Mouse (Mus musculus) limb, embryonic 10.5 days (tissue): ENCODE measurements around the gene Hopx. TPM values are rescaled to one million over a fixed set of nuclear protein-coding genes. Genes with fewer than 3 reads are reported as not detected.

Source experiments
- DNase-seq: peaks from one replicate; pipeline ENCODE4 v3.0.0-alpha.2; 2017; ENCODE audit warnings: low spot score
- H3K27ac ChIP-seq: fragments of 300-500 bp; sonication (generic); 2 replicates; pipeline ENCODE4 v1.5.1; 2016; ENCODE audit warnings: mild to moderate bottlenecking
- H3K27me3 ChIP-seq: fragments of 300-500 bp; sonication (generic); 2 replicates; pipeline ENCODE4 v1.6.1; 2016; ENCODE audit warnings: low read depth, mild to moderate bottlenecking; ENCODE audit not compliant: poor library complexity, severe bottlenecking
- H3K36me3 ChIP-seq: fragments of 300-500 bp; sonication (generic); 2 replicates; pipeline ENCODE4 v1.6.1; 2016; ENCODE audit warnings: mild to moderate bottlenecking, moderate library complexity
- H3K4me1 ChIP-seq: fragments of 300-500 bp; sonication (generic); 2 replicates; pipeline ENCODE4 v1.6.1; 2016
- H3K4me3 ChIP-seq: fragments of 300-500 bp; sonication (generic); 2 replicates; pipeline ENCODE4 v1.5.1; 2016; ENCODE audit warnings: mild to moderate bottlenecking, moderate library complexity
- H3K9me3 ChIP-seq: fragments of 300-500 bp; sonication (generic); replicated peaks from 2 replicates; pipeline ENCODE4 v1.6.1; 2016; ENCODE audit warnings: mild to moderate bottlenecking
- WGBS: fragments of 180-500 bp; shearing (Covaris S2); methylation state at CpG from one replicate; pipeline ENCODE4 v1.1.7; 2016; 5-methylcytosine and 5-hydroxymethylcytosine counted together
- polyA plus RNA-seq: library from polyadenylated mRNA; unstranded; fragments of >200 nt; fragmentation: Nextera tagmentation; extraction: Ambion mirVana; gene quantifications from 2 replicates; pipeline ENCODE4 v1.2.1, GENCODE M21; 2016

The Hopx gene
- polyA plus RNA-seq, 1 experiment from 2014 or later: not detected

GRCm38 (mm10) chr5:77143076-77143475, 28.2 kb upstream of the Hopx start:
- Histone ChIP-seq H3K4me3 (no peak overlapping the region), H3K27ac (no peak overlapping the region)
- 87% methylated on average over 3 of the region's 3 CpGs for WGBS

DNA sequence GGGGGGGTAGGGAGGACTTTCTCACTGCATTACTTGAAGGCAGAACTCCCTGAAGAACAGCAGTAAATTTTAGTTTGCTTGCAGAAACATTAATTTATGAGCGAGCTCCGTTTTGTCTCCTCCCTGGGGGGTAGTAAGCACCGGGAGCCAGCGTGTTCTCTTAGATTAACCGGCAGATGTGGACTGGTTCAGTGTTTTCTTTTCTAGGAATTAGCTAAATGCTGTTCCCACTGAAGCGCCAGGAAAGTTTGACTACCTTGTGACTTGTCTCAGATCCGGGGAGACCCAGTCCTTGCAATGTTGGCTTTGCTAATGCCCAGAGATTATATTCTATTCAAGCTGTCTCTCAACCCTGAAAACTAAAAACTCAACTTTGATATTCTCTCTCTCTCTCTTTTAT, 26.4 kb upstream of the Hopx start:
- H3K27ac ChIP-seq: no peak overlapping the region
- no peaks in the 10 kb centered on the region for H3K36me3 ChIP-seq
- no peaks in the 10 kb centered on the region for H3K9me3 ChIP-seq
- no peak for DNase-seq
- H3K4me1 ChIP-seq: peaks cover 24% of the 10 kb centered on the region
- H3K4me3 ChIP-seq: no peak overlapping the region
- WGBS: 66% methylated on average over 7 of the region's 7 CpGs
- no peaks in the 10 kb centered on the region for H3K27me3 ChIP-seq

More at GRCm38 (mm10) chr5:77143076-77143475, 28.2 kb upstream of the Hopx start:
- DNase-seq: no peak
- no peaks in the 10 kb centered on the region for H3K27me3 ChIP-seq
- no peaks in the 10 kb centered on the region for H3K9me3 ChIP-seq
- H3K36me3 ChIP-seq: no peaks in the 10 kb centered on the region
- peaks cover 18% of the 10 kb centered on the region for H3K4me1 ChIP-seq

DNA sequence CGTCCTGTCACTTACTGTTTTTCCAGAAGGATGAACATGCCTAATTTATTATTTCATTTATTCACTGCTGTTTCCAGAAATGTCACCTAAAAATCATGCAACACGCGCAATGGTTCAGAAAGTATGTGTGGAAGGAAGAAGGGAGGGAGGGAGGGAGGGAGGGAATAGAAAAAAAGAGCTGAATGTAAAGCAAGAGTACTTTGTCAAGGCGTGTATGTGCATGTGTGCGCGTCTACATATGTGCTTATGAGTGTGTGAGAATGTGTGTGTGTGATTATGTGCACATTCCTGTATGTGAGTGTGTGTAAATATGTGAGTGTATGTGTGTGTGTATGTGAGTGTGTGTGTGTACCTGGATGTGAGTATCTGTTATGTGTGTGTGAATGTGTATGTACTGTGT, 25.9 kb upstream of the Hopx start:
- Histone ChIP-seq H3K9me3 (no peaks in the 10 kb centered on the region), H3K4me1 (peaks cover 24% of the 10 kb centered on the region), H3K27me3 (no peaks in the 10 kb centered on the region), H3K36me3 (no peaks in the 10 kb centered on the region), H3K27ac (no peak overlapping the region), H3K4me3 (no peak overlapping the region)
- WGBS: 93% methylated on average over 6 of the region's 6 CpGs
- no peak for DNase-seq

DNA sequence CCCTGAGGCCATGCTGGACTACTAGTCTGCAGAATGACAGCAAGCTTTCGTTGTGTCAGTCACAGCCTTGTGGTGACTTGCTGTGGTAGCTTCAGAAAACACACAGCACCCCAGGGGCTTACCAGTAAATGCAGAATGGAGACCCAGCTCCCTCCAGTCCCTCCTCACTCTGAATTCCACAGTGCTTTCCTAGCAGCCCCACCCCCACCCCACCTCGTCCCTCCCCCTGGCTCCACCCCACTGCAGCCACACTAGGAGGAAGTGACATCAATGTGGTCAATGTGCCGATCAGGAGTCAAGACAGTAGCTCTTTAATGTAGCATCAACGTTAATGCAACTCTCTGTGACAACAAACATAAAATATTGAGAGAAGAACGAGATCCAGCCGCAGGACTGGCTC, 25.2 kb upstream of the Hopx start:
- Histone ChIP-seq H3K36me3 (no peaks in the 10 kb centered on the region), H3K4me3 (no peak overlapping the region), H3K27ac (no peak overlapping the region), H3K27me3 (no peaks in the 10 kb centered on the region), H3K4me1 (peaks cover 24% of the 10 kb centered on the region), H3K9me3 (no peaks in the 10 kb centered on the region)
- DNase-seq: no peak
- whole genome bisulfite sequencing: 48% methylated on average over 6 of the region's 6 CpGs

DNA sequence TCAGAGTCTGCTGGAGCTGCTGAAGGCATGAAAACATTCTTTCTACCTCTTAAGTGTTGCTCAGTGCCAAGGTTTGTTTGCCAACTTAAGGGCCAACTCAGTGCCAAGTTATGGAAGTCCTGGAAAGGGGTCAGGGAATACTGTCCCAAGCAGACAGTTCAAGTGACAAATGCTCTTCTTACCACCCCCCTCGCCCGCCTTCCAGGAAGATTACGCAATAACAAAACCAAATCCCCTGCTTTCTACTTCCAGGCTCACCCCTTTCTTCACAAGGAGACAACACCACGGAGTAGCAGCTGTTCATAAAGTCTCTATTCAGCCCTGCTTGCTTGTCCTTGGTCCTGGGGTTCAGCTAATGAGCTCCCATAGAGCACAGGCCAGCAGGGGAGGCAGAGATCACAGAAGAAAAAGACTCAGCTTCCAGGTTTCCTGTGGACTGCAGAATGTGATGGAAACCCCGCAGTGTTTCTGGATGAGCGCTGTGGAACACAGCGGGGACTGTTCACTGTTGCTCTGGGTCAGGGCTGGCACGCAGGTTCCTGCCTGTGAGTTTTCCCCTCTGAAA, 22.9 kb upstream of the Hopx start:
- Histone ChIP-seq H3K36me3 (no peaks in the 10 kb centered on the region), H3K9me3 (no peaks in the 10 kb centered on the region), H3K27ac (peak overlapping the region; percentile 44; the same call in 1 of the 2 replicates), H3K4me1 (peaks cover 24% of the 10 kb centered on the region), H3K27me3 (no peaks in the 10 kb centered on the region), H3K4me3 (no peak overlapping the region)
- DNase-seq: no peak
- WGBS: 63% methylated on average over 8 of the region's 8 CpGs

GRCm38 (mm10) chr5:77136684-77137224, 21.8 kb upstream of the Hopx start:
- 74% methylated on average over 4 of the region's 4 CpGs for WGBS
- Histone ChIP-seq H3K27ac (no peak overlapping the region), H3K27me3 (no peaks in the 10 kb centered on the region), H3K4me3 (no peak overlapping the region), H3K36me3 (no peaks in the 10 kb centered on the region), H3K9me3 (no peaks in the 10 kb centered on the region), H3K4me1 (peaks cover 24% of the 10 kb centered on the region)
- no peak for DNase-seq

- H3K4me1 ChIP-seq: peaks cover 16% of the 10 kb centered on the region
- 93% methylated on average over 2 of the region's 2 CpGs for WGBS
- no peak for DNase-seq
- no peaks in the 10 kb centered on the region for H3K36me3 ChIP-seq
- H3K4me3 ChIP-seq: no peak overlapping the region
- no peaks in the 10 kb centered on the region for H3K9me3 ChIP-seq
- no peak overlapping the region for H3K27ac ChIP-seq
- H3K27me3 ChIP-seq: no peaks in the 10 kb centered on the region
These were observed 20.0 kb upstream of the Hopx start for GRCm38 (mm10) chr5:77134961-77135360.

GRCm38 (mm10) chr5:77134465-77134864, 19.5 kb upstream of the Hopx start:
- no peak overlapping the region for H3K4me3 ChIP-seq
- H3K27ac ChIP-seq: no peak overlapping the region
- no peaks in the 10 kb centered on the region for H3K9me3 ChIP-seq
- 83% methylated on average over 4 of the region's 4 CpGs for WGBS
- no peaks in the 10 kb centered on the region for H3K36me3 ChIP-seq
- DNase-seq: no peak
- H3K4me1 ChIP-seq: peaks cover 13% of the 10 kb centered on the region; the same call in 1 of the 2 replicates
- no peaks in the 10 kb centered on the region for H3K27me3 ChIP-seq

DNA sequence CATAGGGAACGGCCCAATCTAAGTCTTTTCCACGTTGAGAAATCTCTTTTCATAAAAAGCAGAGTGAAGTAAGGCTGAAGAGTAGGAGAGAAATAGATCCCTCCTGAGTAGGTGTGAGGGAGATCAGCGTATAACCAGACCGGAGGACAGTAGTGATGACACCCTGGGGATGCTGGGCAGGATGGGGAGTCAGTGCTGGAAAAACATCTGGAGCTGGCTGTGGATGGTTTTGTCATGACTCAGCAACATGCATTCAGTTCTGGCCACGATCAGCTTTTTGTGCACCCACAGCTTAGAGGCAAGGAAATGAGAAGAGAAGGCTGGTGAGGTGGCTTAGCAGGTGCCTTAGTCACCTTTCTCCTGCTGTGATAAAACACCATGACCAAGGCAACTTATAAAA, 19.0 kb upstream of the Hopx start:
- H3K4me3 ChIP-seq: no peak overlapping the region
- no peak overlapping the region for H3K27ac ChIP-seq
- H3K4me1 ChIP-seq: peaks cover 13% of the 10 kb centered on the region; the same call in 1 of the 2 replicates
- no peaks in the 10 kb centered on the region for H3K9me3 ChIP-seq
- no peaks in the 10 kb centered on the region for H3K36me3 ChIP-seq
- no peaks in the 10 kb centered on the region for H3K27me3 ChIP-seq
- DNase-seq: no peak
- 78% methylated on average over 5 of the region's 5 CpGs for WGBS

DNA sequence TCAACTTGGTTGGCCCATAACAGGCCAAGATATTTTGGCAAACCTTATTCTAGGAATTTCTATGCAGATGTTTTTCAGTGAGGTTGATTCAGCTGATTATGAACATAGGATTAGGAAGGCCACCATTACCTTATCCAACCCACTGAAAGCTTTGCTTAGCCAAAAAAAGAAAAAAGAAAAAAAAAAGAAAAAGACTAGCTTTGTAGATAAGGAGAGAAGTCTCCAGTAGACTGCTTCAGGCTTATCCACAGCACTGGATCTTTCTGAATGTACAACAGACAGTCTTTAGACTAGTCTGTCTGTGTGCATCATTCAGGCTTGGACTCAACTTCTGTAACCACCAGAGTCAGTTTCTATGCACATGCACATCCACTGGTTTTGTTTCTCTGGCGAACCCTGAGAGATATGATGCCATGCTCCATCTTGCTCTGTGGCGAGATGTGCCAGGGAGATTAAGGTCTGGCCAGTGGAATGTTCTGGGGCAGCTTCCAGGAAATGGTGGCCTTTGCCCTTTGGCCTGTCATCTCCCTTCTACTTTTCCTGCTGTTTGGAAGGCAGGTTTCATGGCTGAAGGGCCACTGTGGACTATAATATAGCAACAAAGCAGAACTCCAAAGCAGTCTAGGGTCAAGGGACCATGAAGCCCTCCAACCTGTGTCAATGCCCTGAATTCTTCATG, 17.7 kb upstream of the Hopx start:
- H3K27me3 ChIP-seq: no peaks in the 10 kb centered on the region
- H3K27ac ChIP-seq: no peak overlapping the region
- H3K4me3 ChIP-seq: no peak overlapping the region
- peaks cover 8% of the 10 kb centered on the region; the same call in 1 of the 2 replicates for H3K4me1 ChIP-seq
- H3K9me3 ChIP-seq: no peaks in the 10 kb centered on the region
- no peak for DNase-seq
- H3K36me3 ChIP-seq: no peaks in the 10 kb centered on the region
- WGBS: 86% methylated on average over 2 of the region's 2 CpGs

GRCm38 (mm10) chr5:77131879-77132278, 17.0 kb upstream of the Hopx start:
- no peaks in the 10 kb centered on the region for H3K27me3 ChIP-seq
- 91% methylated on average over 8 of the region's 8 CpGs for WGBS
- no peaks in the 10 kb centered on the region for H3K9me3 ChIP-seq
- no peak for DNase-seq
- H3K36me3 ChIP-seq: no peaks in the 10 kb centered on the region
- H3K4me3 ChIP-seq: no peak overlapping the region
- 0 out of 2 replicates have a peak, but pooled peaks cover 6% of the 10 kb centered on the region for H3K4me1 ChIP-seq
- H3K27ac ChIP-seq: no peak overlapping the region

DNA sequence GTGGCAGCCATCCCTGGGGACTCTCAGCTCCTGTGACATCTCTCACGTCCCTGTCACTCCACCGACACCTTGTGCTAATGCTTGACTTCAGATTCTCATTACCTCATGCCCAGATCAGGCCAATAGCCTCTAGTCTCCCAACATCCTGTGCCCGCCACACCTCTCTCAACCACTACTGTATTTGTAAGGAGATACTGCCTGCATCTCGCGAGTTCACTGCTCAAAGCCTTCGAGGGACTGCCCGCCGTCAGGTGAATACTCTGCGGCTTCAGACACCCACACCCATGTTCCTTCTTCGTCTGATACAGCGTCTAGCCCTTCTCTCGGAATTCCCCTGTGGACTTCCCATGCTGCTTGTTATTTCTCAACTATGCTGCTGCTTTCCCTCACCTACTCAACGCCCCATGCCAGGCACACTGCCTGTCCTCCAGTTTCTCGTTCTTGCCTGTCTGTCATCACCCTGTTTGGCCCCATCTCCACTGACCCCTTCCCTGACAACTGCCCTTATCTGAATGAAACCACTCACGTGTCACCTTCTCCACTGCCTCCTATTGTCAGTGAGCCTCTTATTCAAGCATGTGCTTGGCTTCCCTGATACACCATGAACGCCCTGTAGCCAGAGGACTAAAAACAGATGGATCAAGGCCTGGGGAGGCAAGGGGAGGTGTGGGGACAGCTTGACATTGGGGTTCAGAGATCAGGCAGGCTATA, 15.5 kb upstream of the Hopx start:
- Histone ChIP-seq H3K9me3 (no peaks in the 10 kb centered on the region), H3K36me3 (no peaks in the 10 kb centered on the region), H3K27me3 (no peaks in the 10 kb centered on the region), H3K4me1 (0 out of 2 replicates have a peak, but pooled peaks cover 6% of the 10 kb centered on the region), H3K27ac (no peak overlapping the region), H3K4me3 (no peak overlapping the region)
- WGBS: 77% methylated on average over 16 of the region's 16 CpGs
- DNase-seq: no peak

DNA sequence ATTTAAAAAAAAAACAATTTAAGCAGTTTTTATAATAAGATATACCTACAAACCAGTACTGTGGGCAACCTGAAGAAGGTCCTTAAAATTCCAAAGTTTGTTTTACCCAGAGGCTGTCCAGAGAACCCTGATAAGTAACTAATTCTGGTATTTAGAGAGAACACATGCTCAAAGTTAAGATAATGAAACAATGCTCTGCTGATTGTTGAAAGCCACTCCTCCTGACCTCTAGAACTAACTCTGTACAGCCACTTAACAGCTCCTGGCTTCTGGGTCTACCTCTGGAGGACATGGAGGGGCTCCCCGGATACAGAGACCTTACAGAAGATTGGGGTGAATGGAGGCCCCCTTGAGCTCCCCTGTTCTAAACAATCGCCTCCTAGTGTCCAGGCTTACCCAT, 15.0 kb upstream of the Hopx start:
- Histone ChIP-seq H3K4me1 (0 out of 2 replicates have a peak, but pooled peaks cover 6% of the 10 kb centered on the region), H3K27me3 (no peaks in the 10 kb centered on the region), H3K27ac (no peak overlapping the region), H3K4me3 (no peak overlapping the region), H3K36me3 (no peaks in the 10 kb centered on the region), H3K9me3 (no peaks in the 10 kb centered on the region)
- no peak for DNase-seq
- 78% methylated on average over 2 of the region's 2 CpGs for WGBS
